ENCODE assay signal across 8 mouse cellular contexts in genomic region chr13:73033055-73033454, GRCm38 (mm10).
DNase-seq lines count a peak whose midpoint lies in the region; ATAC-seq and TF ChIP-seq lines count a peak whose summit lies in the region.

No protein-coding gene starts in this region.

- H3K4me2 ChIP-seq in liver, embryonic 11.5 days, result no peak overlapping the region

- WGBS in thymus, adult 2 months, result 37% methylated on average over 3 of the region's 3 CpGs
- 26% methylated on average over 3 of the region's 3 CpGs for WGBS in liver, embryonic 11.5 days

- H3K27ac ChIP-seq in thymus, adult 2 months (ENCODE audit: control insufficient read depth, insufficient read depth, low read length), result no peak overlapping the region
- H3K27ac ChIP-seq in liver, embryonic 11.5 days (ENCODE audit: low read depth, low read length), result no peak overlapping the region

- H3K9ac ChIP-seq in liver, embryonic 11.5 days (ENCODE audit: low read depth, low read length), result no peak overlapping the region

- H3K4me3 ChIP-seq in thymus, adult 2 months (ENCODE audit: control insufficient read depth, insufficient read depth, low read length), result no peak overlapping the region
- no peak overlapping the region for H3K4me3 ChIP-seq in liver, embryonic 11.5 days (ENCODE audit: low read depth, low read length)

- peak; percentile 14; the same call in 1 of the 2 replicates for TF ChIP-seq CTCF in thymus, adult 2 months (IDR thresholded peaks at IDR 0.05; ENCODE audit: borderline replicate concordance, control insufficient read depth, extremely low read depth, insufficient read depth, low read length, poor library complexity)

- H3K4me1 ChIP-seq in thymus, adult 2 months (replicated peaks; ENCODE audit: control insufficient read depth, insufficient read depth, low read length), result no peaks in the 10 kb centered on the region
- H3K4me1 ChIP-seq in liver, embryonic 11.5 days (replicated peaks; ENCODE audit: control insufficient read depth, insufficient read depth, low read length), result no peaks in the 10 kb centered on the region

- no peak for ATAC-seq in CD4-positive, CD25-positive, alpha-beta regulatory T cell, adult 4 months
- ATAC-seq in common myeloid progenitor, adult 5-6 weeks (replicated peaks; ENCODE audit: low read depth, poor library complexity, severe bottlenecking), result peak; percentile 77
- ATAC-seq in liver, embryonic 11.5 days (replicated peaks; ENCODE audit: low FRiP score), result no peak; the same call in 1 of the 2 replicates

- peak; percentile 15 for DNase-seq in CD4-positive, CD25-positive, alpha-beta regulatory T cell, adult 2 months (ENCODE audit: low read depth, low spot score)
- no peak for DNase-seq in thymus, adult 2 months
- DNase-seq in thymus, adult 18-20 months, result no peak
- DNase-seq in kidney, adult 8-10 months, result peak; percentile 27 to 62
- peak; percentile 45 for DNase-seq in liver, embryonic 11.5 days (ENCODE audit: low spot score)
- peak; percentile 22 for DNase-seq in right cerebral cortex, postnatal 25 days

- H3K9me3 ChIP-seq in liver, embryonic 11.5 days (ENCODE audit: control insufficient read depth, low read length), result no peaks in the 10 kb centered on the region

- no peak for TF ChIP-seq POLR2A in thymus, adult 2 months (IDR thresholded peaks at IDR 0.05; ENCODE audit: control insufficient read depth, extremely low read depth, insufficient read depth, low read length, poor library complexity)

- H3K27me3 ChIP-seq in thymus, adult 2 months (ENCODE audit: control insufficient read depth, insufficient read depth, low read length), result no peaks in the 10 kb centered on the region
- no peaks in the 10 kb centered on the region for H3K27me3 ChIP-seq in liver, embryonic 11.5 days (replicated peaks; ENCODE audit: control insufficient read depth, insufficient read depth, low read length)

- H3K36me3 ChIP-seq in thymus, adult 2 months (ENCODE audit: control insufficient read depth, insufficient read depth, low read length), result no peaks in the 10 kb centered on the region
- no peaks in the 10 kb centered on the region for H3K36me3 ChIP-seq in liver, embryonic 11.5 days (ENCODE audit: control insufficient read depth, insufficient read depth, low read length)

Comparison
In these comparisons a context has a peak if more than half of its experiments do, and no peak if none do; other contexts are left out.
1. DNase-seq: peak in CD4-positive, CD25-positive, alpha-beta regulatory T cell, adult 2 months (single experiment), kidney, adult 8-10 months (2 of 2), liver, embryonic 11.5 days (single experiment) and right cerebral cortex, postnatal 25 days (single experiment); none in thymus, adult 2 months (single experiment) and thymus, adult 18-20 months (0 of 2).